Mouse (Mus musculus) E14TG2a.4 (cell line): ENCODE data around the gene Ercc5.
A peak's percentile ranks its signal among the peaks of the same experiment; 100 is the strongest.

Experiments used
- CTCF ChIP-seq: conservative IDR thresholded peaks from 2 replicates; pipeline ENCODE4 v1.5.1; 2014; ENCODE audit warnings: low read length
- POU5F1 ChIP-seq: IDR thresholded peaks from 2 replicates; pipeline ENCODE4 v1.6.1; 2014; ENCODE audit warnings: low read length, borderline replicate concordance

DNA sequence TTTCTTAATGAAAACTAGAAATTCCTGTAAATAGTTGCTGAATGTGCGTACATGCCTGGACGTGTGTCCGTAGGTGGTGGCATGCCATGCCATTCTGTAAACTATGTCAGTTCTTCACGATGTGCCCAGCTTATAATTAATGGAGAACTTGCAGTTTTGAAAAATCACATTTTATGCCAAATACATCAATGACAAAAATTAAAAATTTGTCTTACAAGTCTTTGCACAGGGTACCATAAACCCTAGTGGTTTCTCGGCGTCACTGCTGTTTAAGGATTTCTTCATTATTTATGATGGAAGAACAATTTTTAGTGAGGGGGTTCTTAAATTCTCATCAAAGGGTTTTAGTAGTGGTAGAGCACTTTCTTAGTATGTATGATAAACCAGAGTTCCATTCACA, 1.2 kb downstream of the Ercc5 start:
- peak; percentile 49 for TF ChIP-seq CTCF
- no peak for TF ChIP-seq POU5F1
